Mouse (Mus musculus) embryonic facial prominence, embryonic 11.5 days (tissue): ENCODE data around the gene Ablim1. TPM values are rescaled to one million over a fixed set of nuclear protein-coding genes. Genes with fewer than 3 reads are reported as not detected.

Experiments used
- ATAC-seq: fragments of 200-750 bp; cut with Nextera tagmentation; replicated peaks from 2 replicates; pipeline ENCODE4 v1.8.0; 2017; ENCODE audit warnings: low read depth; ENCODE audit not compliant: insufficient number of reproducible peaks, low FRiP score, low TSS enrichment
- DNase-seq: peaks from one replicate; pipeline ENCODE4 v3.0.0-alpha.2; 2015; ENCODE audit warnings: low spot score
- H3K27ac ChIP-seq: fragments of 300-500 bp; sonication (generic); replicated peaks from 2 replicates; pipeline ENCODE4 v1.5.1; 2014; ENCODE audit warnings: mild to moderate bottlenecking, low read depth, low read length, control low read depth
- H3K27me3 ChIP-seq: fragments of 300-500 bp; sonication (generic); 2 replicates; pipeline ENCODE4 v1.6.1; 2014; ENCODE audit warnings: mild to moderate bottlenecking, low read length, moderate library complexity, mixed read lengths; ENCODE audit not compliant: control insufficient read depth, insufficient read depth
- H3K36me3 ChIP-seq: fragments of 300-500 bp; sonication (generic); replicated peaks from 2 replicates; pipeline ENCODE4 v1.6.1; 2014; ENCODE audit warnings: low read depth, mild to moderate bottlenecking, low read length, moderate library complexity, mixed read lengths; ENCODE audit not compliant: control insufficient read depth, insufficient read depth
- H3K4me1 ChIP-seq: fragments of 300-500 bp; sonication (generic); 2 replicates; pipeline ENCODE4 v1.6.1; 2014; ENCODE audit warnings: low read length, mixed read lengths; ENCODE audit not compliant: control insufficient read depth, insufficient read depth
- H3K4me2 ChIP-seq: fragments of 300-500 bp; sonication (generic); 2 replicates; pipeline ENCODE4 v1.6.1; 2014; ENCODE audit warnings: low read depth, mild to moderate bottlenecking, control low read depth, low read length, moderate library complexity
- H3K4me3 ChIP-seq: fragments of 300-500 bp; sonication (generic); 2 replicates; pipeline ENCODE4 v1.5.1; 2014; ENCODE audit warnings: low read depth, low read length, control low read depth
- H3K9ac ChIP-seq: fragments of 300-500 bp; sonication (generic); replicated peaks from 2 replicates; pipeline ENCODE4 v1.6.1; 2014; ENCODE audit warnings: mild to moderate bottlenecking, control low read depth, low read length
- H3K9me3 ChIP-seq: fragments of 300-500 bp; sonication (generic); replicated peaks from 2 replicates; pipeline ENCODE4 v1.6.1; 2016; ENCODE audit warnings: mild to moderate bottlenecking, low read length, inconsistent platforms, mixed read lengths; ENCODE audit not compliant: control insufficient read depth
- WGBS: fragments of 180-500 bp; shearing (Covaris S2); extraction: QIAGEN DNeasy Blood & Tissue Kit; methylation state at CpG from one replicate; pipeline ENCODE4 v1.1.7; 2014; 5-methylcytosine and 5-hydroxymethylcytosine counted together
- polyA plus RNA-seq: library from polyadenylated mRNA; unstranded; fragments of >200 nt; fragmentation: Nextera tagmentation; extraction: Ambion mirVana; gene quantifications from 2 replicates; pipeline ENCODE4 v1.2.1, GENCODE M21; 2014

Ablim1 gene
- polyA plus RNA-seq, 1 experiment from 2014 or later = 22.8 TPM

DNA sequence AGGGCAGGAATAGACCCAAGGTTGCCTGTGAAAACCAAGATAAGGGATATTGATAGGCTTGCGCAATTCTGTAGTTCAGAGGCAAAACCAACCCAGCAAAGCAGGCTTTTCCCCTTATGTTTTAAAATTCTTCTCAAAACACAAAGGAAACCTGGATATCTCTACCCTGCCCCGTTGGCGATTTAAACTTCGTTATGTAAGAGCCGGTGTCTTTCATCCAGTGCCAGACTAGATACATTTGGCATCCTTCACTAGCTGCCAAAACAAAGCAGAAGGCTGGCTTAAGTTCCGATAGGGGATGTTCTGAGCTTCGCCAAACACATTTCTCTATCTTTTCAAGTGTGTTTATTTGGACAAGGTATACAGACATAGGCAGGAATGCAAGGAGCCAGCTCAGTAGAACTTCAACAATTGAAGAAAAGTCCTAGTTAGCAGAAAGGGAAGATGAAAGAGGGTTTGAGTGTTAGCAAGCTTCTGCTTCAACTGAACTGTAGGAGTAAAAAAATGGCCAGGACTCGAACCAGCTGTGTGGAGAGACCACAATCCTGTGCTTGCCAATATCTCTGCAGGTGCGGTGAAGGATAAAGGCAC, 201.8 kb downstream of the Ablim1 start:
- no peaks in the 10 kb centered on the region for H3K4me1 ChIP-seq

DNA sequence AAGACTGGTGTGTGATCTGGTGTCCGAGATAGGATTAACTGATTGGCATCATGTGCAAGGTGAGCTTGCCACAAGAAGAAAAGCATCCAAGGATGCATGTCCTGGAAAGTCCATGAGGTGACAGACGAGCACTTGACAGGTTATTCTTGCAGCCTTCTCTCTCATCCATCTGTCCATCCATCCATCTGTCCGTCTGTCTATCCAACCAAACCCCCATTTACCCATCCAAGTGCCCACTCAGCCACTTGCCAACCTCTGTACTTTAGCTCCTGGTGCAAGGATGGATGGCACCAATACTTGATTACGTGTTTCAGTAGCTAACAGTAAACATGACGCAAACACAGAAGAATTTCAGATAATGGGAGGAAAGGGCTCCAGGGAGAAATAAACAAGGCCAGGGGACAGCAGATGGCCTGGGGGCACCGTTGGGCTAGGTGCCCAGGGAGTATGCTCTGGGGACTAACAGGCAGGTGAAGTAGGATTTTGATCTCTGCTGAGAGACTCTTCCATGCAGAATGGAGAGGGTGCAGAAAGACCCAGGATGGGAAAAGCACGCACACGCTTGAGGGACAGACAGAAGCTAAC, 202.4 kb downstream of the Ablim1 start:
- no peaks in the 10 kb centered on the region for H3K27me3 ChIP-seq
- DNase-seq = no peak
- H3K4me2 ChIP-seq = no peak overlapping the region
- H3K27ac ChIP-seq = no peak overlapping the region
- no peak overlapping the region for H3K4me3 ChIP-seq
- no peaks in the 10 kb centered on the region for H3K9me3 ChIP-seq
- H3K4me1 ChIP-seq = no peaks in the 10 kb centered on the region
- WGBS = 86% methylated on average over 8 of the region's 8 CpGs
- ATAC-seq = no peak
- no peak overlapping the region for H3K9ac ChIP-seq
- no peaks in the 10 kb centered on the region for H3K36me3 ChIP-seq

More for the DNA sequence above, 201.8 kb downstream of the Ablim1 start:
- Histone ChIP-seq H3K9me3 (no peaks in the 10 kb centered on the region), H3K9ac (no peak overlapping the region), H3K27me3 (no peaks in the 10 kb centered on the region), H3K4me3 (no peak overlapping the region), H3K27ac (no peak overlapping the region), H3K36me3 (no peaks in the 10 kb centered on the region), H3K4me2 (no peak overlapping the region)
- DNase-seq (peak; percentile 64), ATAC-seq (no peak)
- WGBS = 76% methylated on average over 9 of the region's 9 CpGs

DNA sequence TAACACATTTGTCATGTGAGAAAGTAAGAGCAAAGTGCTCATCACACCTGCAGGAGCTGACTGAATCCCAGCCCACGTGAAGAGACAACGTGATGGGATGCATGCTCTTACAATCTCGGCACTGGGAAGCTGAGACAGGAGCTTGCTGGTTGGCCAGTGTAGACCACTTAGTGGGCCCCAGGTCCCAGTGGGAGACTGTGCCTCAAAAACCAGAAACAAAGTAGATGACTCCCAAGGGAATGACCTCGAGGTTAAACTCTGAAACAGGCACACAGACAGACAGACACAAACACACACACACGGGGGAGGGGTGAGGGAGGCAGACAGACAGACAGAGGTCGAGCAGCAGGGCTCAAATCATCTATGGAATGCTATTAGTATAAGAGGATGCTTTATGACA, 203.4 kb downstream of the Ablim1 start:
- Histone ChIP-seq H3K27me3 (no peaks in the 10 kb centered on the region), H3K4me2 (no peak overlapping the region), H3K4me1 (no peaks in the 10 kb centered on the region; the same call in 1 of the 2 replicates), H3K27ac (no peak overlapping the region), H3K9me3 (no peaks in the 10 kb centered on the region), H3K4me3 (no peak overlapping the region), H3K9ac (no peak overlapping the region), H3K36me3 (no peaks in the 10 kb centered on the region)
- ATAC-seq (no peak), DNase-seq (no peak)
- WGBS = 68% methylated on average over 6 of the region's 6 CpGs

DNA sequence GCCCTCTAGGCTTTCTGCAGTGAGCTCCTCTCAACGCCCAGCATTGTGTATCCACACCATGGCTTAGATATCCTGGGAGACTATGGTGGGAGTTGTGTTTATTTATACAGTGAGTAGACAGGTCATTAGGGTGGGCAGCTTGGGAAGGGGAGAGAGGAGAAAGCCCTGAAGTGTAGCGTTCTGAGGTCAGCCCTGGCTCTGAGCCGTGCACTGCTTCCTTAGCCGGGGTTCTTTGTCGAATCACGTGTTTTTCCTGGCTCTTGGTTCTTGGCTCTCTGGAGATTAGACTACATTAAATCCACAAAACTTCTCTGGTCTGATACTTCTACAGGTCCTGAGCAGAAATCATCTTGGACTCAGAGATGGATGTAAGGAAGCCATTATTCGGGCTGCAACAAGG, 205.1 kb downstream of the Ablim1 start:
- Histone ChIP-seq H3K4me1 (no peaks in the 10 kb centered on the region; the same call in 1 of the 2 replicates), H3K27me3 (no peaks in the 10 kb centered on the region), H3K9ac (no peak overlapping the region), H3K27ac (no peak overlapping the region; the same call in 1 of the 2 replicates), H3K4me2 (no peak overlapping the region), H3K36me3 (no peaks in the 10 kb centered on the region), H3K9me3 (no peaks in the 10 kb centered on the region), H3K4me3 (no peak overlapping the region)
- no peak for ATAC-seq
- 47% methylated on average over 7 of the region's 7 CpGs for WGBS
- no peak for DNase-seq

DNA sequence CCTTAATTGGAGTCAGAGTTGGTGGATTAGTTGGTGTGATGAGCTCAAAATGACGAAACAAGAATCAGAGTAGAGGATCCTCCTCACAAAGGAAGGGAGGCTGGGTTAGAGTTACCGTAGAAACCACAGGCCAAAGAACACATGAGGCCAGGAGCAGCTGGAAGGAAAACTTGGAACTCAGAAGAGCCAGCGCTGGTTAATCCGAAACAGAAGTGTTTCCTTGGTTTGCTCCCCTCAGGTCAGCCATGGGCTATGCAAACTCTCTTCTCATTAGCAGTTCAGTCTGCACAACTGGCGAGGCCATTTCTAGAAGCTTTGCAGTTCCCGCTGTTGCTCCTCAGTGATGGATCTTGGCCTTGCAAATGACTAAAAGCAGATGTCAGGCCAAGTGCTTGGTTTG, 208.2 kb downstream of the Ablim1 start:
- Histone ChIP-seq H3K4me3 (no peak overlapping the region), H3K4me2 (no peak overlapping the region), H3K4me1 (no peaks in the 10 kb centered on the region; the same call in 1 of the 2 replicates), H3K36me3 (no peaks in the 10 kb centered on the region), H3K27ac (no peak overlapping the region; the same call in 1 of the 2 replicates), H3K9ac (no peak overlapping the region), H3K27me3 (no peaks in the 10 kb centered on the region), H3K9me3 (no peaks in the 10 kb centered on the region)
- ATAC-seq (no peak), DNase-seq (peak; percentile 73)
- 43% methylated on average over 6 of the region's 6 CpGs for WGBS

DNA sequence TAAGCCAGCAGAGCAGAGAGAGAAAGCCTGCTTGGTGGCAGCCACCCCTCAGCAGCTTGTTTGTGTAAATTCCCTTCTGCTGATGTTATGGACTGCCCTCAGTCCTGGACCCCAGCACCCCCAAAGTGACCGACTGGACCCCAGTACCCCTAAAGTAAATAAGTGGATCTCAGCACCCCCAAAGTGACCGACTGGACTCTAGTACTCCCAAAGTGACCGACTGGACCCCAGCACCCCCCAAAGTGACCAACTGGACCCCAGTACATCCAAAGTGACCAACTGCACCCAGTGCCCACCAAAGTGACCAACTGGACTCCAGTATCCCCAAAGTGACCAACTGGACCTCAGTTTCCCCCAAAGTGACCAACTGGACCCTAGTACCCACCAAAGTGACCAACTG, 208.7 kb downstream of the Ablim1 start:
- no peaks in the 10 kb centered on the region for H3K27me3 ChIP-seq
- no peaks in the 10 kb centered on the region for H3K36me3 ChIP-seq
- no peak overlapping the region for H3K4me2 ChIP-seq
- H3K27ac ChIP-seq = no peak overlapping the region; the same call in 1 of the 2 replicates
- no peak overlapping the region for H3K4me3 ChIP-seq
- no peaks in the 10 kb centered on the region; the same call in 1 of the 2 replicates for H3K4me1 ChIP-seq
- no peak overlapping the region for H3K9ac ChIP-seq
- no peak for DNase-seq
- H3K9me3 ChIP-seq = no peaks in the 10 kb centered on the region
- ATAC-seq = no peak
- WGBS = 98% methylated on average over 3 of the region's 3 CpGs

DNA sequence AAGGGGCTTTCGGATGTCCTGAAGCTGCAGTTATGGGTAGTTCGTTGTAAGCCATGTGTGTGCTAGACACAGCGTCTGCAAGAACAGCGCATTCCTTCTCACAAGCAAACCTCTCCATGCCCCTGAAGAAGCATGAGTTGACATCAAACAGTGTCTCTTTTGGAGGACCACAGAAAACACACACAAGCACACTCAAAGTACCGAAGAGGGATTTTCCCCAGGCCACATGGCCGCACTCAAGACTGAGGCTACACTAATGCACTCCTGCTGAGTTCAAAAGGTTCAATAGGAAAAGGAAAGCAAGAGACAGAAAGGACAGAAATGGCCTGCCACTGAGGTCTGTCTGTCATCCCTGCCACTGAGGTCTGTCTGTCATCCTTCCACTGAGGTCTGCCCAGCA, 209.6 kb downstream of the Ablim1 start:
- no peak overlapping the region for H3K4me2 ChIP-seq
- DNase-seq (no peak), ATAC-seq (no peak)
- no peak overlapping the region for H3K9ac ChIP-seq
- WGBS = 67% methylated on average over 6 of the region's 6 CpGs
- no peak overlapping the region for H3K27ac ChIP-seq
- no peak overlapping the region for H3K4me3 ChIP-seq
- no peaks in the 10 kb centered on the region for H3K27me3 ChIP-seq
- H3K4me1 ChIP-seq = no peaks in the 10 kb centered on the region; the same call in 1 of the 2 replicates
- no peaks in the 10 kb centered on the region for H3K9me3 ChIP-seq
- no peaks in the 10 kb centered on the region for H3K36me3 ChIP-seq

DNA sequence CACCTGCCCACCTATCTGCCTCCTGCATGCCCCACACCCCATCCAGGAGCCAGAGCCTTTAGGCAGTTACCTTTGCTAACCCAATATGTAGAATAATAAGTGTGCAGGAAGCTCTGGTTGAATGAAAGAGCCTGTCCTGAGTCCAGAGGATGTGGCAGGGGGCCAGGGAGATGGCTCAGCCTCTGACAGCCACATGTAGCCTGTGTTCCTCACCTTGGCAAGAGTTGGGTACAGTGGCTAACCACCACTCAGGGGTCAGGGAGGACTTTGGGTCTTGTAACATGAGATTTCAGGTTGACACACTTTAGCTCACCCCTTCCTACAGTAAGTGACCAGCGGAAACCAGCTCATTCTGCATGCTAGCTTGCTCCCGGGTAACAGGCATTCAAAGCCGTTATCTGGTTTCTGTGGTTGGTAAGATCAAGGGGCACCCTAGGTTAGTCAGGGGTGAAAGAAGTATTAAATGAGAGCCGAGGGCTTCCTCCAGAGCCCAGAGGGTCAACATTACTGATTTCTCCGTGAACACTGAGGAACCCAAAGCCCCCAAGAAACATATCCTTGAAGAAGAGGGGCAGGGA, 210.5 kb downstream of the Ablim1 start:
- H3K4me3 ChIP-seq = no peak overlapping the region
- H3K27ac ChIP-seq = no peak overlapping the region; the same call in 1 of the 2 replicates
- no peaks in the 10 kb centered on the region for H3K36me3 ChIP-seq
- no peak overlapping the region for H3K4me2 ChIP-seq
- no peak overlapping the region; the same call in 1 of the 2 replicates for H3K9ac ChIP-seq
- ATAC-seq (no peak), DNase-seq (no peak)
- WGBS = 64% methylated on average over 5 of the region's 5 CpGs
- no peaks in the 10 kb centered on the region for H3K9me3 ChIP-seq
- no peaks in the 10 kb centered on the region; the same call in 1 of the 2 replicates for H3K4me1 ChIP-seq
- no peaks in the 10 kb centered on the region for H3K27me3 ChIP-seq
